Comparison of ENCODE assay signal across 8 mouse cellular contexts in the genomic region with DNA sequence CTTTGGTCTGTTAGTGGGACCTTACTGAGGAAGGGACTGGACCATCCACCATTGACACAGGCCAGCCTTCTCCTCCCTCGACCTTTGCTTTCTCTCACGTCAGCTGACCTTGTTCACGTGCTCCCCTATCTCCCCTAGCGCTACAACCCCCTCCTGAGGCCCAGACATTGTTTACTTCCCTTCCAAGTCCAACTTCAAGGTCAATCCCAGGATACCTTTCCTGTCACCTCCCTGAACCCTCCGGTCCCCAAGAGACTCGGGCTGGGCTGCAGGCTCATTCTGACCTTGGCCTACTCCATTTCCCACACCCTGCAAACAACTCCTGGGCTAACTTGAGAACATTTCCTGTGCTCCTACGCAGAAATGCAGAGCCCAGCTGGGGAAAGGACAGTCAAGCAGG.
A peak's percentile ranks its signal among the peaks of the same experiment; 100 is the strongest.
DNase-seq lines count a peak whose midpoint lies in the region; ATAC-seq and TF ChIP-seq lines count a peak whose summit lies in the region.

No protein-coding gene starts in this region.

- no peaks in the 10 kb centered on the region for H3K27me3 ChIP-seq in kidney, adult 2 months (replicated peaks; ENCODE audit: control insufficient read depth, insufficient read depth, low read length)
- no peaks in the 10 kb centered on the region for H3K27me3 ChIP-seq in kidney, embryonic 14.5 days (ENCODE audit: control insufficient read depth, insufficient read depth, low read length)
- no peaks in the 10 kb centered on the region for H3K27me3 ChIP-seq in heart, embryonic 10.5 days (ENCODE audit: insufficient read depth, poor library complexity, severe bottlenecking)
- H3K27me3 ChIP-seq in limb, embryonic 10.5 days (ENCODE audit: low read depth, poor library complexity, severe bottlenecking) = no peaks in the 10 kb centered on the region
- no peaks in the 10 kb centered on the region for H3K27me3 ChIP-seq in midbrain, embryonic 15.5 days (replicated peaks)
- no peaks in the 10 kb centered on the region for H3K27me3 ChIP-seq in midbrain, embryonic 10.5 days (ENCODE audit: low read depth, poor library complexity, severe bottlenecking)

- H3K36me3 ChIP-seq in kidney, adult 2 months (ENCODE audit: control insufficient read depth, insufficient read depth, low read length) = no peaks in the 10 kb centered on the region
- no peaks in the 10 kb centered on the region for H3K36me3 ChIP-seq in kidney, embryonic 14.5 days (ENCODE audit: control insufficient read depth, insufficient read depth, low read length)
- H3K36me3 ChIP-seq in heart, embryonic 10.5 days = no peaks in the 10 kb centered on the region
- H3K36me3 ChIP-seq in limb, embryonic 10.5 days = peaks cover 2% of the 10 kb centered on the region; the same call in 1 of the 2 replicates
- H3K36me3 ChIP-seq in midbrain, embryonic 15.5 days (replicated peaks) = no peaks in the 10 kb centered on the region
- H3K36me3 ChIP-seq in midbrain, embryonic 10.5 days = no peaks in the 10 kb centered on the region

- peak overlapping the region; percentile 54 for H3K27ac ChIP-seq in kidney, adult 2 months (ENCODE audit: insufficient read depth, low read depth, low read length)
- no peak overlapping the region for H3K27ac ChIP-seq in kidney, embryonic 14.5 days (ENCODE audit: low read depth, low read length)
- peak overlapping the region; percentile 68 for H3K27ac ChIP-seq in heart, embryonic 10.5 days
- H3K27ac ChIP-seq in limb, embryonic 10.5 days = peak overlapping the region; percentile 11; the same call in 1 of the 2 replicates
- no peak overlapping the region for H3K27ac ChIP-seq in midbrain, embryonic 15.5 days
- no peak overlapping the region for H3K27ac ChIP-seq in midbrain, embryonic 10.5 days (replicated peaks)

- no peak overlapping the region for H3K4me3 ChIP-seq in kidney, adult 2 months (ENCODE audit: insufficient read depth, low read depth, low read length)
- no peak overlapping the region for H3K4me3 ChIP-seq in kidney, embryonic 14.5 days (ENCODE audit: low read length)
- no peak overlapping the region for H3K4me3 ChIP-seq in heart, embryonic 10.5 days
- H3K4me3 ChIP-seq in limb, embryonic 10.5 days = no peak overlapping the region
- no peak overlapping the region for H3K4me3 ChIP-seq in midbrain, embryonic 15.5 days
- H3K4me3 ChIP-seq in midbrain, embryonic 10.5 days = no peak overlapping the region

- no peak for ATAC-seq in kidney, embryonic 14.5 days (ENCODE audit: low FRiP score, low TSS enrichment)
- ATAC-seq in midbrain, embryonic 15.5 days (replicated peaks) = no peak

- H3K4me1 ChIP-seq in kidney, adult 2 months (ENCODE audit: control insufficient read depth, insufficient read depth, low read length) = peaks cover 15% of the 10 kb centered on the region
- no peaks in the 10 kb centered on the region; the same call in 1 of the 2 replicates for H3K4me1 ChIP-seq in kidney, embryonic 14.5 days (ENCODE audit: control insufficient read depth, insufficient read depth, low read length)
- peaks cover 25% of the 10 kb centered on the region for H3K4me1 ChIP-seq in heart, embryonic 10.5 days
- H3K4me1 ChIP-seq in limb, embryonic 10.5 days = peaks cover 46% of the 10 kb centered on the region
- H3K4me1 ChIP-seq in midbrain, embryonic 15.5 days = peaks cover 29% of the 10 kb centered on the region
- peaks cover 58% of the 10 kb centered on the region for H3K4me1 ChIP-seq in midbrain, embryonic 10.5 days

- WGBS in kidney, adult 2 months = 24% methylated on average over 7 of the region's 7 CpGs
- WGBS in kidney, embryonic 14.5 days = 56% methylated on average over 7 of the region's 7 CpGs
- WGBS in heart, embryonic 10.5 days = 59% methylated on average over 7 of the region's 7 CpGs
- 77% methylated on average over 7 of the region's 7 CpGs for WGBS in limb, embryonic 10.5 days
- 80% methylated on average over 7 of the region's 7 CpGs for WGBS in midbrain, embryonic 15.5 days
- WGBS in midbrain, embryonic 10.5 days = 72% methylated on average over 7 of the region's 7 CpGs

- DNase-seq in kidney, adult 2 months = peak; percentile 89
- no peak for DNase-seq in heart, embryonic 10.5 days (ENCODE audit: low spot score)
- no peak for DNase-seq in limb, embryonic 10.5 days (ENCODE audit: low spot score)
- peak; percentile 57 for DNase-seq in testis, postnatal 10 days (ENCODE audit: low spot score)
- DNase-seq in right cerebral cortex, adult 2 months (ENCODE audit: low spot score in 2 of 2) = no peak
- no peak for DNase-seq in midbrain, embryonic 10.5 days (ENCODE audit: low spot score)

- no peak overlapping the region for H3K4me2 ChIP-seq in kidney, embryonic 14.5 days (replicated peaks; ENCODE audit: low read depth, low read length)
- no peak overlapping the region for H3K4me2 ChIP-seq in midbrain, embryonic 15.5 days

- no peak for TF ChIP-seq CTCF in kidney, adult 2 months (conservative IDR thresholded peaks at IDR 0.05; ENCODE audit: insufficient read depth, insufficient read length, low read depth, low read length)

- H3K9me3 ChIP-seq in kidney, embryonic 14.5 days (ENCODE audit: control insufficient read depth, low read length) = no peaks in the 10 kb centered on the region
- no peaks in the 10 kb centered on the region for H3K9me3 ChIP-seq in heart, embryonic 10.5 days
- no peaks in the 10 kb centered on the region for H3K9me3 ChIP-seq in limb, embryonic 10.5 days (replicated peaks)
- no peaks in the 10 kb centered on the region for H3K9me3 ChIP-seq in midbrain, embryonic 15.5 days
- no peaks in the 10 kb centered on the region for H3K9me3 ChIP-seq in midbrain, embryonic 10.5 days (replicated peaks)

- no peak for TF ChIP-seq POLR2A in kidney, adult 2 months (IDR thresholded peaks at IDR 0.05; ENCODE audit: low read depth, low read length)

- no peak overlapping the region for H3K9ac ChIP-seq in kidney, embryonic 14.5 days (ENCODE audit: low read depth, low read length)
- H3K9ac ChIP-seq in midbrain, embryonic 15.5 days = no peak overlapping the region

Comparison
In these comparisons a context has a peak if more than half of its experiments do, and no peak if none do; other contexts are left out.
1. H3K27ac ChIP-seq: peak in kidney, adult 2 months (single experiment), heart, embryonic 10.5 days (single experiment) and limb, embryonic 10.5 days (single experiment); none in kidney, embryonic 14.5 days (single experiment), midbrain, embryonic 15.5 days (single experiment) and midbrain, embryonic 10.5 days (single experiment).
2. DNase-seq: peak in kidney, adult 2 months (single experiment) and testis, postnatal 10 days (single experiment); none in heart, embryonic 10.5 days (single experiment), limb, embryonic 10.5 days (single experiment), right cerebral cortex, adult 2 months (0 of 2) and midbrain, embryonic 10.5 days (single experiment).